ENCODE assay signal across 10 mouse cellular contexts in genomic region chr19:46035971-46036370, GRCm38 (mm10). TPM values are rescaled to one million over a fixed set of nuclear protein-coding genes. Genes with fewer than 3 reads are reported as not detected.
DNase-seq lines count a peak whose midpoint lies in the region; ATAC-seq and TF ChIP-seq lines count a peak whose summit lies in the region.
"Had no signal": no experiment of that assay in that cellular context is flagged by ENCODE, and none has a peak within 500 bp of the region (broad histone marks: within the 10 kb centered on the region; RNA-seq: fewer than 3 reads in every experiment).

No protein-coding gene starts in this region.

- H3K9me3 ChIP-seq in heart, embryonic 13.5 days, result no peaks in the 10 kb centered on the region
- no peaks in the 10 kb centered on the region for H3K9me3 ChIP-seq in G1E (replicated peaks)
- no peaks in the 10 kb centered on the region for H3K9me3 ChIP-seq in embryonic facial prominence, embryonic 12.5 days
- H3K9me3 ChIP-seq in liver, embryonic 16.5 days (replicated peaks; ENCODE audit: control insufficient read depth, low read length), result no peaks in the 10 kb centered on the region

- H3K27ac ChIP-seq in heart, embryonic 13.5 days (replicated peaks), result no peak overlapping the region
- no peak overlapping the region for H3K27ac ChIP-seq in heart, adult 2 months
- H3K27ac ChIP-seq in embryonic facial prominence, embryonic 12.5 days, result no peak overlapping the region
- peak overlapping the region; percentile 81 for H3K27ac ChIP-seq in liver, embryonic 16.5 days (ENCODE audit: low read length)

- ATAC-seq in heart, embryonic 13.5 days (ENCODE audit: extremely low read depth, insufficient number of reproducible peaks, low FRiP score, low TSS enrichment), result no peak
- ATAC-seq in G1E (ENCODE audit: extremely low read depth, insufficient number of reproducible peaks, low FRiP score, poor library complexity, severe bottlenecking), result no peak
- no peak for ATAC-seq in embryonic facial prominence, embryonic 12.5 days (ENCODE audit: insufficient number of reproducible peaks, insufficient read depth, low FRiP score, low TSS enrichment)
- ATAC-seq in liver, embryonic 16.5 days (ENCODE audit: low read depth), result no peak
- ATAC-seq: inflammation-experienced regulatory T-cells, adult 6 months had no signal

- WGBS in heart, embryonic 13.5 days, result 88% methylated on average over 13 of the region's 13 CpGs
- WGBS in heart, adult 2 months, result 67% methylated on average over 13 of the region's 13 CpGs
- WGBS in embryonic facial prominence, embryonic 12.5 days, result 87% methylated on average over 13 of the region's 13 CpGs
- WGBS in liver, embryonic 16.5 days (ENCODE audit: insufficient replicate concordance), result 85% methylated on average over 13 of the region's 13 CpGs

- H3K27me3 ChIP-seq in heart, embryonic 13.5 days (replicated peaks), result no peaks in the 10 kb centered on the region
- H3K27me3 ChIP-seq in heart, adult 2 months (ENCODE audit: control insufficient read depth, insufficient read depth, low read length), result no peaks in the 10 kb centered on the region
- H3K27me3 ChIP-seq in G1E (ENCODE audit: insufficient read depth, low read length), result no peaks in the 10 kb centered on the region
- H3K27me3 ChIP-seq in embryonic facial prominence, embryonic 12.5 days, result no peaks in the 10 kb centered on the region
- H3K27me3 ChIP-seq in liver, embryonic 16.5 days (ENCODE audit: control insufficient read depth, insufficient read depth, low read depth, low read length), result no peaks in the 10 kb centered on the region

- DNase-seq in heart, adult 2 months, result no peak
- DNase-seq in G1E (ENCODE audit: low spot score), result no peak
- no peak for DNase-seq in left cerebral cortex, adult 11 months (ENCODE audit: low spot score)
- no peak for DNase-seq in lung, postnatal 4 days
- DNase-seq: gastrocnemius, postnatal 25 days; left cerebral cortex, postnatal 4 days had no signal

- peaks cover 57% of the 10 kb centered on the region for H3K36me3 ChIP-seq in heart, embryonic 13.5 days
- peaks cover 4% of the 10 kb centered on the region; the same call in 1 of the 2 replicates for H3K36me3 ChIP-seq in heart, adult 2 months (ENCODE audit: control insufficient read depth, insufficient read depth, low read length)
- peaks cover 77% of the 10 kb centered on the region for H3K36me3 ChIP-seq in G1E (replicated peaks)
- H3K36me3 ChIP-seq in embryonic facial prominence, embryonic 12.5 days, result peaks cover 55% of the 10 kb centered on the region
- H3K36me3 ChIP-seq in liver, embryonic 16.5 days (ENCODE audit: control insufficient read depth, insufficient read depth), result peaks cover 43% of the 10 kb centered on the region

- no peak for TF ChIP-seq EP300 in heart, adult 2 months (IDR thresholded peaks at IDR 0.05; ENCODE audit: insufficient read depth, low read depth, low read length)

- intact Hi-C loops in heart, adult 2 months (cut with DNase I), result no loop called here

- peaks cover 43% of the 10 kb centered on the region for H3K4me1 ChIP-seq in heart, embryonic 13.5 days
- peaks cover 14% of the 10 kb centered on the region for H3K4me1 ChIP-seq in heart, adult 2 months (ENCODE audit: control insufficient read depth, insufficient read depth, low read length)
- peaks cover 78% of the 10 kb centered on the region for H3K4me1 ChIP-seq in G1E (ENCODE audit: insufficient read depth, low read depth, low read length)
- peaks cover 27% of the 10 kb centered on the region for H3K4me1 ChIP-seq in embryonic facial prominence, embryonic 12.5 days
- peaks cover 42% of the 10 kb centered on the region for H3K4me1 ChIP-seq in liver, embryonic 16.5 days (ENCODE audit: control insufficient read depth, low read depth, low read length)

- H3K4me2 ChIP-seq in heart, embryonic 13.5 days, result peak overlapping the region; percentile 90
- H3K4me2 ChIP-seq in embryonic facial prominence, embryonic 12.5 days (replicated peaks), result peak overlapping the region; percentile 100; the same call in 1 of the 2 replicates
- peak overlapping the region; percentile 96; the same call in 1 of the 2 replicates for H3K4me2 ChIP-seq in liver, embryonic 16.5 days (ENCODE audit: low read depth, low read length)

- H3K79me2 ChIP-seq in heart, adult 2 months (replicated peaks; ENCODE audit: control insufficient read depth, insufficient read depth, low read length), result no peaks in the 10 kb centered on the region; the same call in 1 of the 2 replicates

- TF ChIP-seq CTCF in heart, adult 2 months (IDR thresholded peaks at IDR 0.05), result no peak
- TF ChIP-seq CTCF in G1E (IDR thresholded peaks at IDR 0.05; ENCODE audit: low read depth, low read length), result no peak

- 0 out of 2 replicates have a peak overlapping the region, but pooled peaks have one; percentile 91 for H3K4me3 ChIP-seq in heart, embryonic 13.5 days
- H3K4me3 ChIP-seq in heart, adult 2 months, result no peak overlapping the region
- H3K4me3 ChIP-seq in G1E (ENCODE audit: low read depth, low read length), result peak overlapping the region; percentile 38; the same call in 1 of the 2 replicates
- no peak overlapping the region for H3K4me3 ChIP-seq in embryonic facial prominence, embryonic 12.5 days
- peak overlapping the region; percentile 85 for H3K4me3 ChIP-seq in liver, embryonic 16.5 days (ENCODE audit: low read depth, low read length)

- TF ChIP-seq POLR2A in heart, adult 2 months (IDR thresholded peaks at IDR 0.05; ENCODE audit: insufficient read depth, low read depth, low read length), result no peak

- H3K9ac ChIP-seq in heart, embryonic 13.5 days, result no peak overlapping the region
- H3K9ac ChIP-seq in heart, adult 2 months (ENCODE audit: low read depth, low read length), result no peak overlapping the region
- H3K9ac ChIP-seq in embryonic facial prominence, embryonic 12.5 days, result no peak overlapping the region
- no peak overlapping the region for H3K9ac ChIP-seq in liver, embryonic 16.5 days (ENCODE audit: low read depth, low read length)

RNA-seq across cellular contexts. Expression of gene Pprc1, which starts 8.7 kb away (rescaled TPM):
- 19.9 and 21.4 TPM in 2 replicates for polyA plus RNA-seq in heart, embryonic 13.5 days (2015; fragmentation: Nextera tagmentation; extraction: Ambion mirVana)
- 10 to 100 TPM; 15.0 to 18.3 TPM for total RNA-seq in heart, adult 2 months (2021)
- 11.7 and 15.4 TPM in 2 replicates for polyA plus RNA-seq in heart, adult 2 months (2012; rRNA removed)
- total RNA-seq in G1E (2014; fragmentation: Nextera tagmentation), result 72.0 and 132 TPM in 2 replicates
- total RNA-seq in G1E (2017), result 9.8 and 11.8 TPM in 2 replicates
- 54.8 and 73.3 TPM in 2 replicates for polyA plus RNA-seq in G1E (2012)
- polyA plus RNA-seq in embryonic facial prominence, embryonic 12.5 days (2016; fragmentation: Nextera tagmentation; extraction: Ambion mirVana), result 37.9 and 39.7 TPM in 2 replicates
- 12.8 and 13.7 TPM in 2 replicates for polyA plus RNA-seq in liver, embryonic 16.5 days (2015; fragmentation: Nextera tagmentation; extraction: Ambion mirVana)

RNA-seq across cellular contexts. Expression of gene Ldb1, which starts 9.0 kb away (rescaled TPM):
- 64.7 and 69.7 TPM in 2 replicates for polyA plus RNA-seq in heart, embryonic 13.5 days (2015; fragmentation: Nextera tagmentation; extraction: Ambion mirVana)
- total RNA-seq in heart, adult 2 months (2021), result 10 to 100 TPM; 39.2 to 46.3 TPM
- 94.1 and 96.3 TPM in 2 replicates for polyA plus RNA-seq in heart, adult 2 months (2012; rRNA removed)
- total RNA-seq in G1E (2014; fragmentation: Nextera tagmentation) (145 and 160 TPM in 2 replicates), G1E (2017) (68.6 and 76.6 TPM in 2 replicates)
- polyA plus RNA-seq in G1E (2012), result 405 and 501 TPM in 2 replicates
- 131 and 142 TPM in 2 replicates for polyA plus RNA-seq in embryonic facial prominence, embryonic 12.5 days (2016; fragmentation: Nextera tagmentation; extraction: Ambion mirVana)
- 20.2 and 23.1 TPM in 2 replicates for polyA plus RNA-seq in liver, embryonic 16.5 days (2015; fragmentation: Nextera tagmentation; extraction: Ambion mirVana)

RNA-seq across cellular contexts. Expression of gene Hps6, which starts 32.7 kb away (rescaled TPM):
- polyA plus RNA-seq in heart, embryonic 13.5 days (2015; fragmentation: Nextera tagmentation; extraction: Ambion mirVana), result 5.9 and 6.3 TPM in 2 replicates
- 1 to 10 TPM; 5.2 to 5.6 TPM for total RNA-seq in heart, adult 2 months (2021)
- polyA plus RNA-seq in heart, adult 2 months (2012; rRNA removed), result 3.6 and 4.0 TPM in 2 replicates
- 1.9 and 4.1 TPM in 2 replicates for total RNA-seq in G1E (2014; fragmentation: Nextera tagmentation)
- total RNA-seq in G1E (2017), result 7.6 and 8.0 TPM in 2 replicates
- polyA plus RNA-seq in G1E (2012), result 15.0 and 16.4 TPM in 2 replicates
- polyA plus RNA-seq in embryonic facial prominence, embryonic 12.5 days (2016; fragmentation: Nextera tagmentation; extraction: Ambion mirVana), result 6.1 and 7.2 TPM in 2 replicates
- polyA plus RNA-seq in liver, embryonic 16.5 days (2015; fragmentation: Nextera tagmentation; extraction: Ambion mirVana), result 2.4 and 2.8 TPM in 2 replicates

RNA-seq across cellular contexts. Expression of gene Armh3, which starts 37.7 kb away (rescaled TPM):
- 12.7 and 13.0 TPM in 2 replicates for polyA plus RNA-seq in heart, embryonic 13.5 days (2015; fragmentation: Nextera tagmentation; extraction: Ambion mirVana)
- total RNA-seq in heart, adult 2 months (2021), result 10 to 100 TPM; 13.9 to 14.6 TPM
- polyA plus RNA-seq in heart, adult 2 months (2012; rRNA removed), result 14.2 and 21.6 TPM in 2 replicates
- total RNA-seq in G1E (2014; fragmentation: Nextera tagmentation) (13.0 and 22.0 TPM in 2 replicates), G1E (2017) (6.7 and 7.1 TPM in 2 replicates)
- 1.6 and 1.9 TPM in 2 replicates for polyA plus RNA-seq in G1E (2012)
- 20.0 and 21.5 TPM in 2 replicates for polyA plus RNA-seq in embryonic facial prominence, embryonic 12.5 days (2016; fragmentation: Nextera tagmentation; extraction: Ambion mirVana)
- polyA plus RNA-seq in liver, embryonic 16.5 days (2015; fragmentation: Nextera tagmentation; extraction: Ambion mirVana), result 4.0 and 4.7 TPM in 2 replicates

RNA-seq across cellular contexts. Expression of gene Nolc1, which starts 39.7 kb away (rescaled TPM):
- 48.4 and 48.9 TPM in 2 replicates for polyA plus RNA-seq in heart, embryonic 13.5 days (2015; fragmentation: Nextera tagmentation; extraction: Ambion mirVana)
- total RNA-seq in heart, adult 2 months (2021), result 10 to 100 TPM; 19.1 to 21.1 TPM
- 6.5 and 7.8 TPM in 2 replicates for polyA plus RNA-seq in heart, adult 2 months (2012; rRNA removed)
- total RNA-seq in G1E (2014; fragmentation: Nextera tagmentation), result 116 and 130 TPM in 2 replicates
- total RNA-seq in G1E (2017), result 121 and 153 TPM in 2 replicates
- polyA plus RNA-seq in G1E (2012), result 145 and 147 TPM in 2 replicates
- 93.8 and 102 TPM in 2 replicates for polyA plus RNA-seq in embryonic facial prominence, embryonic 12.5 days (2016; fragmentation: Nextera tagmentation; extraction: Ambion mirVana)
- polyA plus RNA-seq in liver, embryonic 16.5 days (2015; fragmentation: Nextera tagmentation; extraction: Ambion mirVana), result 38.5 and 41.9 TPM in 2 replicates

Comparison
In these comparisons a context has a peak if more than half of its experiments do, and no peak if none do; other contexts are left out.
1. H3K4me3 ChIP-seq: peak in heart, embryonic 13.5 days (single experiment), G1E (single experiment) and liver, embryonic 16.5 days (single experiment); none in heart, adult 2 months (single experiment) and embryonic facial prominence, embryonic 12.5 days (single experiment).
2. Peak in every context shown above with its lines, with median percentiles within 50 percentile points of each other: H3K4me2 ChIP-seq.